Mouse (Mus musculus) gastrocnemius, postnatal 25 days (tissue): ENCODE measurements around the gene Acbd4. TPM values are rescaled to one million over a fixed set of nuclear protein-coding genes. Genes with fewer than 3 reads are reported as not detected.

Experiments used
- DNase-seq: peaks from one replicate; pipeline ENCODE4 v3.0.0; 2022
- total RNA-seq, 2 experiments: library from RNA; stranded (reverse); gene quantifications; 1 replicate in 1 of 2; 2 replicates in 1 of 2; pipeline ENCODE4 v1.2.3; 2021

The Acbd4 gene
- total RNA-seq, 2 experiments from 2014 or later, result 23.7 to 29.7 TPM

DNA sequence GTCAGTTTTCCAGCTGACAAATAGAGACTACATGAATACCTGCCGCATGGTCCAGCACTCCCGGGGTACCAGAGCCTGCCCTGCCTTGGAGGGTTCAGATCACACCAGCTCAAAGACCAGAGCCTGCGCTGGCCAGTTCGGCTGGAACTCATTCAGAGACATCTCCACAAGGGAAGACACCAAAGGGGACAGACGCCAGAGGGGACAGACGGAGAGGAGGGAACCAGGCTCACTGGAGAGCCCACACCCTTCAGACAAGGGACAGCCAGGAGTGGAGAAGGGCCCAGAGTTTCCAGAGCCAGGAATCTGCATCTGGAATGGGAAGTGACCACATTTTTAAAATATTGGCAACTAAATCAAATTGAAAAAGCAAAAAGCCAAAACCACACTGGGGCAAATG, 19.9 kb upstream of the Acbd4 start:
- DNase-seq, result no peak

- DNase-seq, result no peak
Observed at GRCm38 (mm10) chr11:103093306-103093705, 8.2 kb upstream of the Acbd4 start.

DNA sequence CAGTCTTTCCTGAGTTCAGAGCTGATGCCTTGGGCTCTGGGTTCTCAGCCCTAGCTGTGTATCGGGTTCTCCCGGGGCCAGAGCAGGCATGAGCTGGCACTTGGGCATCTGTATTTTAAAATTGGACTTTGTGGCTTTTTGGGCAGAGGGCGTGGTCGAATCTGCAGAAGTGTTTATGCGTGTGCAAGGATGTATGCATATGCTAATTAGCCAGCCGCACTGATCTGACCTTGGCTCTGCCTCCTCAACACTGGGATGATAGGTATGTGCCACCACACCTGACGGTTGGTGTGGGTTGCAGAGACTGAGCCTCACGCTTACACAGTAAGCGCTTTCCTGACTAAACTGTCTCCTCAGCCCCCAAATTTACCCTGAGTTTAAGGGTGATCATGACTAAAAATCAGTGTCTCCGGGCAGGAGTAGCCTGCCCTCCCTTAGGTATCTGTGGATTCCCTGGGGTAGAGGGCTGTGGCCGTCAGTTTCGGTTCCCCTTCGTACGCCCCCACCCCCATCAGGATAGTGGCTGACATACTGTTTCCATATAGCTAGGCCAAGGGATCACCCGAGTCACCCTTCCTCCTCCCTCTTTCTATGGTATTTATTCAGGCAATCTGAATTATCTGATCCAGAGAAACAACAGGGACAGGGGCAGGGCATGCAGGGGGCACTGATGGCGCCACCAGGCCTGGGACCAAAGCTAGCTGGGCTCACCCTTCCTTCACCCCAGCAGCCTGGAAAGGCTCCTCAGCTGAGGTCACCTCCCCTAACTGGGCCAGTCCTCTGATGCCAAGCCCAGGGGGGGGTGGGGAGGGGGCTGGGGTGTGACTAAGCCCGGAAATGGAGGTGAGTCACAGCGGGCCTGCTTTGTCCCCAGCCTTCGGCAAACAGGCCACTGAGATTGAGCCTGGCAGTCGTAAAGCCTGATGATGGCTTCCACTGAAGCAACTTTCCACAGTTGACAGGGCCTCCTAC, 7.3 kb upstream of the Acbd4 start:
- peak; percentile 60 for DNase-seq

DNA sequence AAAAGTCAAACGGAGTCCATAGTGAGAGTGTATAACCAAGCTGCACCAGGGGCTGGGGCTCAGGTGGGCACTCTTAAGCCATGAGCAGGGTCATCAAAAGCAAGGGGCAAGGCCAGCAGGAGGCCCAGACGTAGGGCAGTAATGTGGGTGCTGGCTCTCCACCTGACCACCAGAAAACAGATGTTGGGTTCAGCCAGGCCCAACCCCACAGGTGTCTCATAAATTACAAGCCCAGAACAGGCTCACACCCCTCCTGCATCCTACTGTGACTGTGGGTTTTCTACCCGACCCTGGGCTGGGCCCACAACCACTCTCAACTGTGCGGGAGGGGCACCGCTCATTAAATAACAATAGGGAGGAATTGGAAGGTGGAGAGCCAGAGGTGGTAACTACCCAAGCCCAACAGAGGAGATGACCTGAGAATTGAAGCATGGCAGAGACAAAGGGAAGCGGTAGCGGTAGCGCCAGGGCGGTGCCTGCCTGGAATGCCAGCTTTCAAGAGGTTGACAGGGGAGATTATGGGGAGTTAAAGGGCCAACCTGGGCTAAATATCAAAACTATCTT, 6.3 kb upstream of the Acbd4 start:
- DNase-seq, result no peak

GRCm38 (mm10) chr11:103095801-103096200, 5.7 kb upstream of the Acbd4 start:
- no peak for DNase-seq

DNA sequence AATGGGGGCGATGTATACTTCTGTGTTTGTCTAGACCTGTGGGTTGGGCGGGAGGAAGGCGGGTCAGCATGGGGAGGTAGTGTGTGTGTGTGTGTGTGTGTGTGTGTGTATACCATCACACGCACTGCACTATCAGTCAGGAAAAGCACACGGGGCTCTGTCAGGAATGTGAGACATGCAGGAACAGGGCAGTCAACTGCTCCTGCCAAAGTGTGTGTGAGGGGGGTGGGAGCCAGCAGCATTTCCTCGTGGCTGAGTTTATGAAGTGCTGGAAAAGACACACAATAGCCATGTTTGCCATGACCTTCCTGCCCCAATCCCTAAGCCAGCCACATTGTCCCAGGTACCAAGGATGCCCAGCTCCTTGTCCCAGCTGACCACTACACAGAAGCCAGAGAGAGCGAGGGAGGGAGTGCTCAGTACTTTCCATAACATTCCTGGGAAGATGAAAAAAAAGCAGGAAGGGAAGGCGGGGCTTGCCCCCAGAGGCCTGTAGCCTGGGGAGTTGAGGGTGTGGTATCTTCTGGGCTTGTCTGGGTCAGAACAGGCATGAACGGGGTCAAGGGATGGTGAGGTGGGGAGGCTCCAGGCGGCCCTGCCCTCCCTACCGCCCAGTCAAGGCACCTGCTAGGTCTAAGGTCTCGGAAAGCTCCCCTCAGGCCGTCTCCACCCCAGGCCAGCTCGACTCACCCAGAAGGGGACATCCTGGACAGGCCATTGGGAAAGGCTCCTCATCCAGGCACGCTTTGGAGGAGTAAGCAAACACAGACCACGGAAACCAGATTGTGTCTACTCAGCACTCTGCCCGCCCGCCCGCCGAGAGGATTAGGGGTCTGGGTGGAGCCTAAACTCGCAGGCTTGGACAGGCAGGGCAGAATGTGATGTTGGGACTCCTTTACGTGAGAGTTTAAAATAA, 4.2 kb upstream of the Acbd4 start:
- DNase-seq, result no peak

GRCm38 (mm10) chr11:103098531-103099190, 2.8 kb upstream of the Acbd4 start:
- DNase-seq, result peak; percentile 35

DNA sequence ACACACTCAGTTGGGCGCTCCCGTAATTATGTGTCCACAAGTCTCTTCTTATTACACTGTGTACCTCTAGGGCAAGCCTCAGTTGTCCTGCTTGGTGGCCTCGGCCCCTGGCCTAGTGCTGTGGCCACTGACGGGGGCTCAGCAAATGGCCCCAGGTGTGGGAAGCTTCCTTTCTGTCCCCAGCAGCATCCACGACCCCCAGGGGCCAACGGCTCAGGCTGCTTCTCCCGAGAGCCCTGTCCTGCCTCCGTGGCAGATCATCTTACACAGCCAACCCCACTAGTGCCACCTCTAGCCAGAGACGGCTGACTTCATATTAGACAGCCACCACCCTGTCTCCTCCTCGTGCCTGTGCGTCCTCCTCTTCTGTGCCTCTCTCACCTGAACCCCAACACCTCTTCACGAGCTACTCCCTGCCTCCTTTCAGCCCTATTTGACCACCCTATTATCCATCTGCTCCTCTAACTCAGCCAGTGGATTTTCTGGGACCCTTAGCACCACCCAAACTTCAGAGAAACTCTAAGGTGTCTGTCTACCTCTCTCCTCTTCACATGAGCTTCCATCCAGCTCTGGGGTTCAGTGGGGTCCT, 2.0 kb upstream of the Acbd4 start:
- DNase-seq, result peak; percentile 19

DNA sequence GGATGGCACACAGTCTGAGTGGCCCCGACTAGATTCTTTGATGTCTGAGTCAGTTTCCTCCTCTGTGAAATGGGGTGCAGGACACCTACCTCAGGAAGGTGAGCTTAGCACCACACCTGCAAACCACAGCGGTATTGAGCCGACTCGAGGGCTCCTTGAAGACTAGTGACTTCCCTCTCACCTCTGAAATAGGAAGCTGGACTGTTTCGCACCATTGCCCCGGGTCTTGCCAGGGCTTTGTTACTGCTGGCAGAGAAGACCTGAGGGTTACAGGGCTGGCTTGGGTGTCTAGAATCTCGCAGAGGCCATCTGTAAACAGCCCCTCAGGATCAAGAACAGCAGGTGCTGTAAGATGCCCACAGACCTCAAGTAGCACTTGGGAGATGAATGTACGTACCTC, 1.1 kb upstream of the Acbd4 start:
- peak; percentile 5 for DNase-seq

- peak; percentile 63 for DNase-seq
Observed at GRCm38 (mm10) chr11:103101866-103102501, 502 bp downstream of the Acbd4 start.

GRCm38 (mm10) chr11:103102725-103103349, 1.4 kb downstream of the Acbd4 start:
- peak; percentile 97 for DNase-seq

GRCm38 (mm10) chr11:103103621-103104020, 2.1 kb downstream of the Acbd4 start:
- no peak for DNase-seq

GRCm38 (mm10) chr11:103104469-103104868, 3.0 kb downstream of the Acbd4 start:
- DNase-seq, result no peak

DNA sequence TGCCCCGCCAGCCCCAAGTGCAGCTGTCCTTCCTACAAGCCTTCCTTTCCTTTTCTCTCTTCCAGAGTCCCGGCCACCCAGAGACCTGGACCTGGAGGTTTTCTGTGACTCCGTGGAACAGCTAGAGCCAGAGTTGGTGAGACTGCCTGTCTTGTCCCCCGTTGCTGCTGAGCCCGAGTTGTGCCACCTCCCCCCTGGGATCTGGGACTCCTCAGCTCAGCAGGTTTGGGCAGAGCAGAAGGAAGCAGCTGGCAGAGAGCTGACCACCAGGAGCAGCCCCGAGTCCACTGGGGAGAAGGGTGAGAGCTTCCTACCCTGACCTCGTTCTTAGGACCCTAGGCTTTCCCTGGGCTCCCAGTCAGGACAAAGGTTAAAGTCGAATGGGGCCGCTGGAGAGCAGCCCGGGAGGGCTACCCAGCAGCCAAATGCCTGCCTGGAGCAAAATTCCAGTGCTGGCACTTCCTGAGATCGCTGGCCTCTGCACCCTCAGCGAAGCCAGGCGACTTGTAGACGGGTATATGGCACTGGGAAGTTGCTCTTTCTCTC, 3.8 kb downstream of the Acbd4 start:
- no peak for DNase-seq

DNA sequence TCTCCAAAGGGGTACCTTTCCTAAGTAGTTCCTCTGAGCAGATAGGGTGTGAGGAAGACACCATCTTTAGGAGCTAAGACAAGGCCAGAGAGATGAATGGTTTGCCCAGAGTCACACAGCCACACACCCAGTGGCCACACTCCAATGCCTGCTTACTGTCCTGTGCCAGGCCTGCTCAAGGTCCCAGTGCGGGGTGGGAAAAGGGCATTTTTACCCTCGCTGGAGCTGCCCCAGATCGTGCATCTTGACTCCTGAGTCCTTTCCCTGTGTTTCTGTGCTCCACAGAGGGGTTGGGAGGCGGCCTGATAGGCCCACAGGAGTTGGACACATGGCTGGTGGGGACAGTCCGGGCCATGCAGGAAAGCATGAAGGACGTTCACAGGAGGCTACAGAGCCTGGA, 4.3 kb downstream of the Acbd4 start:
- DNase-seq, result no peak

- no peak for DNase-seq
Observed at GRCm38 (mm10) chr11:103106386-103106785, 4.9 kb downstream of the Acbd4 start.

GRCm38 (mm10) chr11:103111301-103111700, 9.8 kb downstream of the Acbd4 start:
- peak; percentile 38 for DNase-seq

GRCm38 (mm10) chr11:103111881-103112551, 10.5 kb downstream of the Acbd4 start:
- DNase-seq, result peak; percentile 82

DNA sequence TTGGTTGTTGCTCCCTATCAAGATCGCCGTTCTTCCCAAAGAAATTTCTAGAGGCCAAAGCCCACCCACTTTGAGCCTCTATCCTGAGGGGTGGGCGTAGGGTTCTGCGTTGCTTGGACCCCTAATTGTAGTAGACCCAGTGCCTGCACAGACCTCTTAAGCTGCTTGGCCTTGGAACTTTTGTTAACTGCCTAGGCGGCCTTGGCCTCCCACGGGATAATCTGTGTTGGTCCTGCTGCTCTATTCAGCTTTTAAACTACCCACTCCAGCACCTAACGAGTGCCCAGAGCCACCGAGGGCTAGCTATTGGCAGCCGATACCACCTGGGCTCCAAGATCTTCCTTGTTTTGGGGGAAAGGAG, 11.1 kb downstream of the Acbd4 start:
- DNase-seq, result no peak

DNA sequence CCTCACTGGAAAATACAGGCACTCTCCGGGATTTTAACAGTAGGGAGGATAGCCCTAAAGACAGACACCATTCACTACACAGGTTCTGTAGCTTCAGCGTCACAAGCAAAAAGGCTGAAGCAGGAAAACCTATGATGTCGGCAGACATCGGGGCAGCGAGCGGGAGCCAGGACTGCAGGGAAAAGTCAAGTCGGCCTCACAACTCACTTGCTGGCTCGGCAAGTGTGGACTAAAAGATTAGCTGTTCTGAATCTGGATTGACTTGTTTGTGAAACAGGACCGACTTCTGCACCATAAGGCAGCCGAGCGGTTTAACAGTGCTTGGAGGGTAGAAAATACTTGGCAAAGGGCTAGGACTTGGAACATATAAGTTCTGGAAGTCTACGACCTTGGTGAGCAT, 11.5 kb downstream of the Acbd4 start:
- DNase-seq, result peak; percentile 16
